Mouse (Mus musculus) thymus, adult 2 months (tissue): ENCODE results near the gene Actr10. TPM values are rescaled to one million over a fixed set of nuclear protein-coding genes. Genes with fewer than 3 reads are reported as not detected.
A peak's percentile ranks its signal among the peaks of the same experiment; 100 is the strongest.

Experiments
- DNase-seq: peaks from one replicate; pipeline ENCODE4 v3.0.0; 2021
- H3K27ac ChIP-seq: fragments of 200-500 bp; 2 replicates; pipeline ENCODE4 v1.5.1; 2012; ENCODE audit warnings: low read length, control low read depth; ENCODE audit not compliant: control insufficient read depth, insufficient read depth
- H3K27me3 ChIP-seq: fragments of 200-500 bp; 2 replicates; pipeline ENCODE4 v1.6.1; 2012; ENCODE audit warnings: mild to moderate bottlenecking, low read length, moderate library complexity, mixed read lengths; ENCODE audit not compliant: control insufficient read depth, insufficient read depth
- H3K36me3 ChIP-seq: fragments of 200-500 bp; 2 replicates; pipeline ENCODE4 v1.6.1; 2012; ENCODE audit warnings: mild to moderate bottlenecking, low read length, moderate library complexity; ENCODE audit not compliant: control insufficient read depth, insufficient read depth
- H3K4me1 ChIP-seq: fragments of 200-500 bp; replicated peaks from 2 replicates; pipeline ENCODE4 v1.6.1; 2012; ENCODE audit warnings: low read length; ENCODE audit not compliant: control insufficient read depth, insufficient read depth
- H3K4me3 ChIP-seq: fragments of 200-500 bp; 2 replicates; pipeline ENCODE4 v1.5.1; 2012; ENCODE audit warnings: mild to moderate bottlenecking, low read length, control low read depth, moderate library complexity; ENCODE audit not compliant: control insufficient read depth, insufficient read depth
- CTCF ChIP-seq: fragments of 200-500 bp; IDR thresholded peaks from 2 replicates; pipeline ENCODE4 v1.5.1; 2012; ENCODE audit warnings: mild to moderate bottlenecking, control low read depth, low read length, moderate library complexity, borderline replicate concordance; ENCODE audit not compliant: control insufficient read depth, poor library complexity, insufficient read depth; ENCODE audit errors: extremely low read depth
- POLR2A ChIP-seq: fragments of 200-500 bp; IDR thresholded peaks from 2 replicates; pipeline ENCODE4 v1.6.1; 2012; ENCODE audit warnings: mild to moderate bottlenecking, low read length, control low read depth, moderate library complexity; ENCODE audit not compliant: control insufficient read depth, poor library complexity, insufficient read depth; ENCODE audit errors: extremely low read depth
- WGBS: fragments of 180-500 bp; shearing (Covaris S2); methylation state at CpG from one replicate; pipeline ENCODE4 v1.1.7; 2018; 5-methylcytosine and 5-hydroxymethylcytosine counted together
- polyA plus RNA-seq: library from polyadenylated mRNA; depleted of rRNA; stranded (reverse); fragments of >200 nt; gene quantifications from 2 replicates; pipeline ENCODE4 v1.2.3, GENCODE M21; 2012

Actr10 gene
- polyA plus RNA-seq, 1 experiment = 41.8 TPM

DNA sequence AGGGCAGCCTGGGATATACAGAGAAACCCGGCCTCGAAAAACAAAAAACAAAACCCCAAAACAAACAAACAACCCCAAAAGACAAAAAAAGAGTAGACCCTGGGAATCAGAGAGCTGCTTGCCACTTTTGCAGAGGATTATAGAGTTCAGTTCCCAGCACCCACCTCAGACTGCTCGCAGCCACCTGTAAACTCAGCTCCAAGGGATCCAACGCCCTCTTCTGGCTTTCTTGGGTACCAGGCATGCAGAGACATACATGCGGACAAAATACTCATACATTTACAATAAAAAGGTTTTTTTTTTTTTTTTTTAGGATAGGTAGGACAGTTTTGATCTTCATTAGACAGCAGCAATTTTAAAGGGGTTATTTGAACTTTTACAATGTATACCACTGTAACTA lies 59.6 kb downstream of the Actr10 start:
- DNase-seq = no peak
- Histone ChIP-seq H3K4me1 (peaks cover 7% of the 10 kb centered on the region), H3K36me3 (peaks cover 31% of the 10 kb centered on the region), H3K27me3 (no peaks in the 10 kb centered on the region), H3K27ac (no peak overlapping the region), H3K4me3 (no peak overlapping the region)
- TF ChIP-seq CTCF (no peak), POLR2A (no peak)
- 97% methylated on average over 5 of the region's 5 CpGs for WGBS

DNA sequence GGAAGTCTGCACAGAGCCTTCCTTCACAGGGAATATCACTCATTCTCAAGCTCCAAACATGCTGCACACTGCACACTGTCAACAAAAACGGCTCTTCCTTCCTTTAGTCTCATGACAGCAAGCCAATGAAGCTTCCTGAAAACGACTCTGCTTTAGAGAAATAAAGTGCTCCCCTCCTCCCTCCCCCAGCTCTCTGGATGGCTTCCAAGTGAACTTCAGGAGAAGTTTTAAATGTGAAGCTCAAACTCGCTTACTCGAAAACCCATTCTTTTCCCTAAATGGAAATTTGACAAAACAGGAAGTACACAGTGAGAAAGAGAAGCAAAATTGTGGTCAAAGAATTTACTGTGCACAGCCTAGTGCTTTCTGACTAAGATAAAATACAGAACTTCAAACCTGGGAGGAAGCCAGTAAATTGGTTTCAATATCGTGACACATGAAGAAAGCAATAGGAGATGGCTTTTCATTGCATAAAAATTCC lies 61.8 kb downstream of the Actr10 start:
- under 1% methylated on average over 5 of the region's 5 CpGs for WGBS
- peak; percentile 29 for DNase-seq
- Histone ChIP-seq H3K27ac (peak overlapping the region; percentile 24; the same call in 1 of the 2 replicates), H3K4me3 (no peak overlapping the region; the same call in 1 of the 2 replicates), H3K4me1 (peaks cover 7% of the 10 kb centered on the region), H3K36me3 (peaks cover 30% of the 10 kb centered on the region), H3K27me3 (no peaks in the 10 kb centered on the region)
- TF ChIP-seq CTCF (no peak), POLR2A (no peak)

DNA sequence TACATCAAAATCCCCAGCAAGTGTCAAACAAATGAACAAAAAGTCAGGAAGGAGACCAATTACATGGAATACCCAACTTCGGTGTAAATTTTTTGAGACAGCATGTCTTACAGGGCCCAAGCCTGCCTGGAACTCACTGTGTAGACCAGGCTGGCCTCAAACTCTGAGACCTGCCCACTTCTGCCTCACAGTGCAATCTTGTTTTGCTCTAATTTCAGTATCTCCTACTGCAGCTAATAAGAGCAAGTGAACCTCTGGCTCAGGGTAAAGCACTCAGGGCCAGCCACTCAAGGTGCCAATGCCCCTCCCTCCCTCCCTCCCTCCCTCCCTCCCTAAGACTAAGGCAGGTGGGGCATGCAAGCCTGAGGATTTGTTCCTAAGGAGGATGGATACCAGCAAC lies 62.7 kb downstream of the Actr10 start:
- Histone ChIP-seq H3K4me3 (no peak overlapping the region), H3K36me3 (peaks cover 30% of the 10 kb centered on the region), H3K27me3 (no peaks in the 10 kb centered on the region), H3K4me1 (peaks cover 7% of the 10 kb centered on the region), H3K27ac (peak overlapping the region; percentile 71)
- 47% methylated on average over 1 of the region's 1 CpGs for WGBS
- no peak for DNase-seq
- TF ChIP-seq POLR2A (no peak), CTCF (no peak)

DNA sequence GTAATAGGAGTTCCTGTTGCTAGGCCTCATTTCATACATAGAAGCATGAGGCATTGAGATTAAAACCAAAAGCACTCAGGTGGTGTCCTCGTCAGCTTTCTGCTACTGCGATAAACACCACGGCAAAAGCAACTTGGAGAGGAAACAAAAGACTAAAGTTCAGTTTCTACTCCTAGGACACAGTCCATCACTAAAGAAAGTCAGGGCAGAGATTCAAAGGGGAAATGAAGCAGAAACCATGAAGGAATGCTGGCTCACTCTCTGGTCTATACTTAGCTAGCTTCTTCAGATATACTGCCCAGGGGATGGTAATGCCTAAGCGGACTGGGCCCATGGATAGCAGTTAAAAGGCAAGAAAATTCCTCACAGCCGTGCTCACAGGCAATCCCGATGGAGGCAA lies 63.8 kb downstream of the Actr10 start:
- Histone ChIP-seq H3K36me3 (peaks cover 30% of the 10 kb centered on the region), H3K27me3 (no peaks in the 10 kb centered on the region), H3K4me1 (peaks cover 12% of the 10 kb centered on the region), H3K27ac (no peak overlapping the region), H3K4me3 (no peak overlapping the region)
- WGBS = 89% methylated on average over 6 of the region's 6 CpGs
- no peak for DNase-seq
- no peak for TF ChIP-seq POLR2A
- no peak for TF ChIP-seq CTCF

DNA sequence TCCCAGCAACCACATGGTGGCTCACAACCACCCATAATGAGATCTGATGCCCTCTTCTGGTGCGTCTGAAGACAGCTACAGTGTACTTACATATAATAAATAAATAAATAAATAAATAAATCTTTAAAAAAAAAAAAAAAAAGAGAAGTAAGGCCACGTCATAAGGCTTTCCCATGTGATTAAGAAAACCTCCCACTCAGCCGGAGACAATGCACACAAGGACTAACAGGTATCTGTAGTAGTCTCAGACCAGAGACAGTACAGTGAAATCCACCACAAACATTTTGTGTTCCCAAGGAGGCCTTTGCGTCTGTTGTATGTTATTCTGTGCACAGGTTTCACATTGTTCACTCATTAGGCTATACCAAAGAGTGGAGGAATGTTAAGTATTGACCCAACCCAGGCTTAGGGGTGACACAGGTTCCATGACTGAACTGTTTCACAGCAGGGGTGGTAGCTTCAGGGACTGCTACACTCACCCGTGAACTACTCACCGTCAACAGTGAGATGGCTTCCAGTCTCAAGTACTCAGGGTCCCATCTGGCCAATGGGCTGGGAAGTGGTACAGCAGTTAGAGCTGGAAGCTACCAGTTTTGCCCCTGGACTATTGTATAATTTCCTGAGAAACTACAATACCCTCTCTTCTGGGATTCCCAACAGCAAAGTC lies 66.2 kb downstream of the Actr10 start:
- TF ChIP-seq POLR2A (no peak), CTCF (no peak)
- no peak overlapping the region for H3K4me3 ChIP-seq
- no peak for DNase-seq
- no peak overlapping the region for H3K27ac ChIP-seq
- H3K4me1 ChIP-seq = peaks cover 12% of the 10 kb centered on the region
- 90% methylated on average over 6 of the region's 6 CpGs for WGBS
- H3K27me3 ChIP-seq = no peaks in the 10 kb centered on the region
- peaks cover 42% of the 10 kb centered on the region for H3K36me3 ChIP-seq

DNA sequence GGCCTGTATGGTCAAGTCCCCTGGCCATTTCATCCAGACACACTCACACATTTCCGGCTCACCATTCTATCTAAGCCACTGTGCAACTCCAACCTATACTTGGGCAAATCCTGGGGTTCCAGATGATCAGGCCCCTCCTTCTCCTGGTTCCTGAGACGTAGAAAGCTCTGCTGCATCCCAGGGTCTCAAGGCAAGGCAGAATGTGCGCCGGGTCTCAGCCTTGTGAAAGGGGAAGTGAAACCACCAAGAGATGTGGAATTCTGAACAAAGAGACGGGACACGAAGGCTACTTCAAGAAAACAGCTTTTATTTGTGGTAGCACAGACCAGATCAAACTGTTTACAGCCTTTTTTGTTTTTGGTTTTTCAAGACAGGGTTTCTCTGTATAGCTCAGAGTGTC lies 68.5 kb downstream of the Actr10 start:
- Histone ChIP-seq H3K36me3 (peaks cover 56% of the 10 kb centered on the region), H3K27me3 (no peaks in the 10 kb centered on the region), H3K4me1 (peaks cover 7% of the 10 kb centered on the region; the same call in 1 of the 2 replicates), H3K27ac (no peak overlapping the region), H3K4me3 (no peak overlapping the region)
- TF ChIP-seq POLR2A (no peak), CTCF (no peak)
- 83% methylated on average over 6 of the region's 6 CpGs for WGBS
- no peak for DNase-seq

DNA sequence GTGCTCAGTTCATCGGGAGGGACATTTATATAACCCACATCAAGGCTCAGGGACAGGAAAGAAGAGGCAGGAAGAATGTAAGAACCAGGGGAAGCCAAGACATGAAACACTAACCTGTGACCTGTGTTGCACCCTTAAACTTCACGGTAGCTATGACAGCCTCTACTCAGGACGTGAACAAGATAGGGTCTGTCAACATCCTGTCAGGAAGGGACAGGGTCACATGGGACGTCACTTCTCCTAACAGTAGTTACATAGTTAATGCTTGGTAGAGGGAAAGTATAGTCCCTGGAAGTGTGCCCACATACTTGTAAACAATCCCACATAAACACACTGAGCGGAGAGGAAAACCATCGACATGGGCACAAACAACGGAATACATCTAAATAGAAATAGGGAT lies 69.2 kb downstream of the Actr10 start:
- H3K27me3 ChIP-seq = no peaks in the 10 kb centered on the region
- H3K36me3 ChIP-seq = peaks cover 56% of the 10 kb centered on the region
- WGBS = 44% methylated on average over 7 of the region's 7 CpGs
- TF ChIP-seq POLR2A (no peak), CTCF (no peak)
- DNase-seq = peak; percentile 16
- no peak overlapping the region for H3K4me3 ChIP-seq
- H3K27ac ChIP-seq = no peak overlapping the region; the same call in 1 of the 2 replicates
- peaks cover 7% of the 10 kb centered on the region; the same call in 1 of the 2 replicates for H3K4me1 ChIP-seq
